Mouse (Mus musculus) stomach, embryonic 14.5 days (tissue): ENCODE measurements around the gene Lmln. TPM values are rescaled to one million over a fixed set of nuclear protein-coding genes. Genes with fewer than 3 reads are reported as not detected.

ENCODE experiments used
- microRNA counts: library from miRNA; unstranded; fragments of <30 nt; microRNA quantifications from one replicate; lab custom pipeline; 2016
- microRNA-seq: library from miRNA; unstranded; fragments of <30 nt; microRNA quantifications from one replicate; pipeline ENCODE4, GENCODE M21; 2016
- polyA plus RNA-seq: library from polyadenylated mRNA; unstranded; fragments of >200 nt; fragmentation: Nextera tagmentation; extraction: Ambion mirVana; gene quantifications from 2 replicates; pipeline ENCODE4 v1.2.1, GENCODE M21; 2014

Gene Lmln
- polyA plus RNA-seq, 1 experiment from 2014 or later: 3.5 TPM

MicroRNA genes within 50 kb of the gene (microRNA counts, 519-probe panel; counts per million panel counts)
- microRNA mmu-miR-1947 (lab: Ali Mortazavi, UCI): not detected

Small RNAs within 50 kb of the gene (microRNA-seq; reads per million reads assigned to microRNA genes)
- gene Gm22231: not detected
- 3.6 reads per million, percentile 8 among the genes with 10 or more reads in this experiment for gene Mir1947

Other genes starting within 250 kb of the Lmln start
- 132 and 137 TPM in 2 replicates for gene Fyttd1, start 185.0 kb upstream of the Lmln start, polyA plus RNA-seq
- 17.8 and 18.8 TPM in 2 replicates for gene Rubcn, start 184.8 kb upstream of the Lmln start, polyA plus RNA-seq
- gene Lrch3, start 148.4 kb upstream of the Lmln start, polyA plus RNA-seq: 31.1 and 34.1 TPM in 2 replicates
- gene Iqcg, start 6.3 kb upstream of the Lmln start, polyA plus RNA-seq: 2.6 and 2.7 TPM in 2 replicates
- gene Rpl35a, start 6.1 kb upstream of the Lmln start, polyA plus RNA-seq: 1,070 and 1,136 TPM in 2 replicates
- gene Osbpl11, start 122.5 kb downstream of the Lmln start, polyA plus RNA-seq: 18.2 and 19.1 TPM in 2 replicates
- gene Snx4, start 188.9 kb downstream of the Lmln start, polyA plus RNA-seq: 79.6 and 82.7 TPM in 2 replicates